Mouse (Mus musculus) forebrain, postnatal 0 days (tissue): Measurements from ENCODE around the gene Itga4. TPM values are rescaled to one million over a fixed set of nuclear protein-coding genes. Genes with fewer than 3 reads are reported as not detected.

Source experiments
- ATAC-seq: fragments of 200-750 bp; cut with Nextera tagmentation; 2 replicates; pipeline ENCODE4 v1.8.0; 2017; ENCODE audit warnings: mild to moderate bottlenecking, moderate library complexity
- DNase-seq: peaks from one replicate; pipeline ENCODE4 v3.0.0-alpha.2; 2015
- H3K27ac ChIP-seq: fragments of 300-500 bp; sonication (generic); 2 replicates; pipeline ENCODE4 v1.5.1; 2014; ENCODE audit warnings: low read depth, mild to moderate bottlenecking, antibody characterized with exemption, low read length, moderate library complexity, mixed read lengths
- H3K27me3 ChIP-seq: fragments of 300-500 bp; sonication (generic); 2 replicates; pipeline ENCODE4 v1.6.1; 2014; ENCODE audit warnings: mild to moderate bottlenecking, low read length, mixed read lengths; ENCODE audit not compliant: insufficient read depth
- H3K36me3 ChIP-seq: fragments of 300-500 bp; sonication (generic); 2 replicates; pipeline ENCODE4 v1.6.1; 2014; ENCODE audit warnings: mild to moderate bottlenecking, moderate library complexity; ENCODE audit not compliant: insufficient read depth
- H3K4me1 ChIP-seq: fragments of 300-500 bp; sonication (generic); 2 replicates; pipeline ENCODE4 v1.6.1; 2014; ENCODE audit warnings: antibody characterized with exemption; ENCODE audit not compliant: insufficient read depth
- H3K4me2 ChIP-seq: fragments of 300-500 bp; sonication (generic); 2 replicates; pipeline ENCODE4 v1.6.1; 2014; ENCODE audit warnings: low read depth, mild to moderate bottlenecking, moderate library complexity
- H3K4me3 ChIP-seq: fragments of 300-500 bp; sonication (generic); 2 replicates; pipeline ENCODE4 v1.5.1; 2014; ENCODE audit warnings: low read depth, low read length, mixed read lengths
- H3K9ac ChIP-seq: fragments of 300-500 bp; sonication (generic); 2 replicates; pipeline ENCODE4 v1.6.1; 2014; ENCODE audit warnings: mild to moderate bottlenecking
- H3K9me3 ChIP-seq: fragments of 300-500 bp; sonication (generic); 2 replicates; pipeline ENCODE4 v1.6.1; 2016; ENCODE audit warnings: low read length
- CTCF ChIP-seq: sonication (generic); IDR thresholded peaks from 2 replicates; pipeline ENCODE4 v1.5.1; 2016; ENCODE audit warnings: antibody characterized with exemption, control low read depth, low read depth
- WGBS: fragments of 180-500 bp; shearing (Covaris S2); extraction: QIAGEN DNeasy Blood & Tissue Kit; methylation state at CpG from one replicate; pipeline ENCODE4 v1.1.7; 2014; 5-methylcytosine and 5-hydroxymethylcytosine counted together
- polyA plus RNA-seq: library from polyadenylated mRNA; unstranded; fragments of >200 nt; fragmentation: Nextera tagmentation; extraction: Ambion mirVana; gene quantifications from 2 replicates; pipeline ENCODE4 v1.2.1, GENCODE M21; 2015
- total RNA-seq: library from RNA; depleted of rRNA; stranded (reverse); fragments of >200 nt; gene quantifications from 2 replicates; pipeline ENCODE4 v1.2.3, GENCODE M21; 2014

Gene Itga4
- total and polyA plus RNA-seq, 2 experiments from 2014 or later, result 1.5 to 4.1 TPM

DNA sequence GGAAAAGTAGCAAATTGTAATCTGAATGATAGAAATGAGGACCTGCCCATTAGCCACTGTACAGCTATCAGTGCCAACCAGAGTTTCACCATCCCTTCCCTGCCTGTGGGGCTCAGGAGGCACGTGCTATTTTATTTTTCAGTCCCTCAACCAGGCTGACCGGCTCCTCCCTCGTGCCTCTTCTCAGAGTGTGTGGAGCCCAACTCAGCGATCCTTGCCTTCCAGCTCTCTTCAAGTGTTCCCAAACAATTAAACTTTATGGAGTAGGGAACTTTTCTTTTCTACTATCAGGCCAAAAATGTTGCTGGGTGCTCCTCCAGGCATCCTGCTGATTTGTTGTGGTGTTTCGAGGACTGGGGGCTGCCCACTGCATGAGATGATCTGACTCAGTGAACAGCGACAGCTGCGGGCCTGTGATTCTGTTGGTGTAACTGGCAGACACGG is 1.4 kb upstream of the Itga4 start:
- 65% methylated on average over 8 of the region's 8 CpGs for WGBS
- ATAC-seq, result no peak
- no peak overlapping the region for H3K4me3 ChIP-seq
- H3K9ac ChIP-seq, result no peak overlapping the region
- no peaks in the 10 kb centered on the region for H3K36me3 ChIP-seq
- H3K4me2 ChIP-seq, result no peak overlapping the region
- H3K4me1 ChIP-seq, result no peaks in the 10 kb centered on the region
- TF ChIP-seq CTCF, result no peak
- DNase-seq, result no peak
- H3K27me3 ChIP-seq, result peaks cover 5% of the 10 kb centered on the region
- H3K27ac ChIP-seq, result no peak overlapping the region
- H3K9me3 ChIP-seq, result no peaks in the 10 kb centered on the region

DNA sequence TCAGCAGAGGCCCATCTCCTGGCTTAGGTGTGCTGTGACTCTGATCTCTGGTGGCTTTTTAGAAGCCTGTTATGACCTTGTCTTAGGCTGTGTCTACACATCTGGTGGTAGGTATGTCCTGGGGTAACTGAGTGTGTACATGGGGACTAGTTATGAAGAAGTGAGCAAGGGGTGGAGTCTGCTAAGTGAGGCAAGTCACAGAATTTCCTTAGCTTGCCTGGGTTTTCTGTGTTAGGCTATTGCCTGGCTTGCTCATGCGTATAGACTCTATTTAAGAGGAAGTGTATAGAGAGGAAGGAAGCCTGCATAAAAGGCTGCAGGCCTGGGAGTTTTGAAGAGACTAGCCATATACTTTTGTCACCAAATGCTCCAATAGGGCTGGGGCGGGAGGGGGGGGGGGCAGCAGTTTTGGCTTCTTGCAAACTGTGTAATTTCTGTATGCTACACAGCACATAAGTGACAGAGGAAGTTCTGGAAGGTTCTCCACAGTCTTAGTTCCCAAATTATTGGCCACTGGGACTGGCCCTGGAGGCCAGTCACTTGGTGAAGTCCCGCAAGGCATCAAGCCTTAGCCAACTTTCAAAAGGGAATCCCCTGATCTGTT is 536 bp upstream of the Itga4 start:
- DNase-seq (no peak), ATAC-seq (no peak)
- no peak for TF ChIP-seq CTCF
- peak overlapping the region; percentile 62 for H3K4me2 ChIP-seq
- H3K4me3 ChIP-seq, result no peak overlapping the region
- H3K9ac ChIP-seq, result no peak overlapping the region
- H3K36me3 ChIP-seq, result no peaks in the 10 kb centered on the region
- no peak overlapping the region for H3K27ac ChIP-seq
- WGBS, result 63% methylated on average over 3 of the region's 3 CpGs
- H3K9me3 ChIP-seq, result no peaks in the 10 kb centered on the region
- H3K4me1 ChIP-seq, result no peaks in the 10 kb centered on the region
- peaks cover 5% of the 10 kb centered on the region for H3K27me3 ChIP-seq

- TF ChIP-seq CTCF, result no peak
- ATAC-seq, result no peak; the same call in 1 of the 2 replicates
- Histone ChIP-seq H3K36me3 (no peaks in the 10 kb centered on the region), H3K4me3 (peak overlapping the region; percentile 45), H3K27ac (no peak overlapping the region), H3K9ac (peak overlapping the region; percentile 52), H3K9me3 (no peaks in the 10 kb centered on the region), H3K27me3 (peaks cover 5% of the 10 kb centered on the region), H3K4me1 (no peaks in the 10 kb centered on the region), H3K4me2 (peak overlapping the region; percentile 62)
- DNase-seq, result no peak
- WGBS, result 10% methylated on average over 7 of the region's 7 CpGs
These were observed 744 bp downstream of the Itga4 start for GRCm38 (mm10) chr2:79256001-79256339.

- no peak for TF ChIP-seq CTCF
- no peak overlapping the region; the same call in 1 of the 2 replicates for H3K9ac ChIP-seq
- H3K9me3 ChIP-seq, result no peaks in the 10 kb centered on the region
- H3K27me3 ChIP-seq, result peaks cover 5% of the 10 kb centered on the region
- H3K4me1 ChIP-seq, result no peaks in the 10 kb centered on the region
- H3K4me3 ChIP-seq, result no peak overlapping the region; the same call in 1 of the 2 replicates
- no peak overlapping the region for H3K4me2 ChIP-seq
- ATAC-seq (no peak), DNase-seq (no peak)
- no peaks in the 10 kb centered on the region for H3K36me3 ChIP-seq
- 79% methylated on average over 1 of the region's 1 CpGs for WGBS
- H3K27ac ChIP-seq, result no peak overlapping the region
These were observed 1.1 kb downstream of the Itga4 start for GRCm38 (mm10) chr2:79256376-79256775.

GRCm38 (mm10) chr2:79256880-79257279 is 1.7 kb downstream of the Itga4 start:
- 76% methylated on average over 4 of the region's 4 CpGs for WGBS

DNA sequence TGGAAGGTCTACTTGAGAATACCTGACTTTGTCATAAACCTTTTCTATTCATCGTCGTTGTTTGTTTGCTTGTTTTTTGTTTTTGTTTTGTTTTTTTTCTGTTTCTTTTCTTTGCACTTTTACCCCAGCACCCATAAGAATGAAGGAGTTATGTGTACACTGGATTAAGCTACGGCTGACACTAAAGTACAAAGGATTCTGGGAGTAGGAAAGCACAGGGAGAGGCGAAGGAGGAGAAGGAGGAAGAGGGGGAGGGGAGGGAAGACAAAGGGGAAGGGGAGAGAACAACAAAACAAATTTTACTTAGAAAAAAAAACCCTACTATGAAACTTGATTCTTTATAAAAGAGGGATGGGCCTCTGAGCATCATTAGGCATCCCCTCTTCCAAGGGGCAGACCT is 2.2 kb downstream of the Itga4 start:
- H3K4me3 ChIP-seq, result no peak overlapping the region
- no peaks in the 10 kb centered on the region for H3K9me3 ChIP-seq
- DNase-seq (no peak), ATAC-seq (no peak)
- H3K36me3 ChIP-seq, result no peaks in the 10 kb centered on the region
- H3K27ac ChIP-seq, result no peak overlapping the region
- peaks cover 5% of the 10 kb centered on the region for H3K27me3 ChIP-seq
- TF ChIP-seq CTCF, result no peak
- WGBS, result 76% methylated on average over 4 of the region's 4 CpGs
- H3K9ac ChIP-seq, result no peak overlapping the region
- no peak overlapping the region for H3K4me2 ChIP-seq
- H3K4me1 ChIP-seq, result no peaks in the 10 kb centered on the region

More at GRCm38 (mm10) chr2:79256880-79257279, 1.7 kb downstream of the Itga4 start:
- TF ChIP-seq CTCF, result no peak
- Histone ChIP-seq H3K4me2 (no peak overlapping the region), H3K27ac (no peak overlapping the region), H3K27me3 (peaks cover 5% of the 10 kb centered on the region), H3K9ac (no peak overlapping the region), H3K9me3 (no peaks in the 10 kb centered on the region), H3K4me1 (no peaks in the 10 kb centered on the region), H3K4me3 (no peak overlapping the region), H3K36me3 (no peaks in the 10 kb centered on the region)
- ATAC-seq (no peak), DNase-seq (no peak)

DNA sequence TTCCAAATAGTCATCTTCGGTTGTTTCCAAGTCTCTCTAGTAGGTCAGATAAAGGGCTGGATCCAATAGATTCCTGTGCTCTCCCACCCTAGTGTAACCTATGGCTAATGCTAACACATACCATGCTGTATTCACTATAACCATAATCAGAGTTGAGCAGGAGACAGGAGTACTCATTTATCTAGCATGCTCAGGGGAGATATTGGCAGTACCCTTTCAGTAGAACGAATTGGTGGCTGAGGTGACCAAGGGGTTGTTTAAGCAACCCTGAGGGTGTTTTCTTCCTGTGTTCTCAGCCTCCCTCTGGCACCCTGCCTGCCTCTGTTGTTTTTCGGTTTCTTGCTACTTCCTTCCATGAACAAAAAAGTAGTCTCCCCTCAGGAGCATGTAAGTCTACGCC is 4.1 kb downstream of the Itga4 start:
- DNase-seq (no peak), ATAC-seq (no peak)
- Histone ChIP-seq H3K27ac (no peak overlapping the region), H3K9ac (no peak overlapping the region), H3K4me3 (no peak overlapping the region), H3K4me1 (no peaks in the 10 kb centered on the region), H3K36me3 (no peaks in the 10 kb centered on the region), H3K9me3 (no peaks in the 10 kb centered on the region), H3K4me2 (no peak overlapping the region), H3K27me3 (peaks cover 5% of the 10 kb centered on the region)
- no peak for TF ChIP-seq CTCF
- 75% methylated on average over 4 of the region's 4 CpGs for WGBS
